In genomic region chr13:45175711-45176205, GRCm38 (mm10) we compare ENCODE assay signal across 7 mouse cellular contexts.
DNase-seq lines count a peak whose midpoint lies in the region; ATAC-seq and TF ChIP-seq lines count a peak whose summit lies in the region.
"Not testable (repeated sequence)": the region's sequence is repeated elsewhere in the genome, so short reads cannot be mapped to it uniquely, and the experiment has no call there.

No protein-coding gene starts in this region.

- TF ChIP-seq EP300 in lung, postnatal 0 days (IDR thresholded peaks at IDR 0.05), result not testable (repeated sequence)

- not testable (repeated sequence) for H3K4me2 ChIP-seq in intestine, postnatal 0 days (replicated peaks; ENCODE audit: low read depth); lung, postnatal 0 days (replicated peaks; ENCODE audit: low read depth, low read length)

- H3K36me3 ChIP-seq in intestine, postnatal 0 days (ENCODE audit: control insufficient read depth, insufficient read depth); lung, postnatal 0 days (ENCODE audit: insufficient read depth, low read length): not testable (repeated sequence)

- H3K4me3 ChIP-seq in intestine, postnatal 0 days (ENCODE audit: low read depth, low read length); layer of hippocampus, adult 2 months; lung, postnatal 0 days (ENCODE audit: low read depth, low read length): not testable (repeated sequence)

- H3K27ac ChIP-seq in intestine, postnatal 0 days (ENCODE audit: low read depth, low read length); layer of hippocampus, adult 2 months; lung, postnatal 0 days (ENCODE audit: low read length): not testable (repeated sequence)

- not testable (repeated sequence) for H3K9me3 ChIP-seq in intestine, postnatal 0 days (ENCODE audit: control insufficient read depth); lung, postnatal 0 days (ENCODE audit: low read length)

- peak; percentile 33 for TF ChIP-seq CTCF in intestine, postnatal 0 days (IDR thresholded peaks at IDR 0.05; ENCODE audit: low read depth)
- TF ChIP-seq CTCF in layer of hippocampus, adult 2 months (conservative IDR thresholded peaks at IDR 0.05), result peak; percentile 27; the same call in 1 of the 2 replicates
- TF ChIP-seq CTCF in lung, postnatal 0 days (IDR thresholded peaks at IDR 0.05), result 0 out of 2 replicates have a peak, but pooled peaks have one; percentile 14

- ATAC-seq in intestine, postnatal 0 days; lung, postnatal 0 days: not testable (repeated sequence)

- DNase-seq in A20 (ENCODE audit: low read depth, low spot score) (peak; percentile 28), ES-CJ7 (ENCODE audit: low read depth, low spot score) (peak; percentile 15), NIH3T3 (ENCODE audit: low read depth) (peak; percentile 12), ZHBTc4 (ENCODE audit: low read depth, low spot score) (peak; percentile 55)
- DNase-seq in layer of hippocampus, adult 2 months (ENCODE audit: low spot score in 2 of 2); lung, postnatal 0 days (ENCODE audit: low spot score): not testable (repeated sequence)

- not testable (repeated sequence) for H3K4me1 ChIP-seq in intestine, postnatal 0 days (replicated peaks; ENCODE audit: control insufficient read depth, insufficient read depth, low read length); lung, postnatal 0 days (ENCODE audit: insufficient read depth, low read depth, low read length)

- H3K27me3 ChIP-seq in intestine, postnatal 0 days (replicated peaks; ENCODE audit: control insufficient read depth, insufficient read depth, low read length); lung, postnatal 0 days (replicated peaks; ENCODE audit: insufficient read depth, low read length): not testable (repeated sequence)

- H3K9ac ChIP-seq in intestine, postnatal 0 days (ENCODE audit: low read depth, low read length); lung, postnatal 0 days (replicated peaks; ENCODE audit: low read depth): not testable (repeated sequence)

- WGBS in intestine, postnatal 0 days, result 88% methylated on average over 3 of the region's 3 CpGs
- WGBS in lung, postnatal 0 days, result 93% methylated on average over 3 of the region's 3 CpGs
